ENCODE assay signal across 10 mouse cellular contexts in genomic region chr5:65284171-65284570, GRCm38 (mm10). TPM values are rescaled to one million over a fixed set of nuclear protein-coding genes. Genes with fewer than 3 reads are reported as not detected.
A peak's percentile ranks its signal among the peaks of the same experiment; 100 is the strongest.
DNase-seq lines count a peak whose midpoint lies in the region; ATAC-seq and TF ChIP-seq lines count a peak whose summit lies in the region.
"Had no signal": no experiment of that assay in that cellular context is flagged by ENCODE, and none has a peak within 500 bp of the region (broad histone marks: within the 10 kb centered on the region; RNA-seq: fewer than 3 reads in every experiment).

No protein-coding gene starts in this region.

- H3K36me3 ChIP-seq in hindbrain, postnatal 0 days (ENCODE audit: insufficient read depth, low read length): 0 out of 2 replicates have a peak, but pooled peaks cover 20% of the 10 kb centered on the region
- peaks cover 35% of the 10 kb centered on the region for H3K36me3 ChIP-seq in hindbrain, embryonic 13.5 days
- peaks cover 58 to 70% of the 10 kb centered on the region in 2 experiments for H3K36me3 ChIP-seq in CH12.LX (replicated peaks in 1 of 2; ENCODE audit: control insufficient read depth in 1 of 2, insufficient read depth in 1 of 2, low read length in 1 of 2)

- WGBS in hindbrain, postnatal 0 days: 93% methylated on average over 3 of the region's 3 CpGs
- WGBS in hindbrain, embryonic 13.5 days: 96% methylated on average over 3 of the region's 3 CpGs

- TF ChIP-seq POLR2A in CH12.LX (IDR thresholded peaks at IDR 0.05; ENCODE audit: low read depth, low read length): no peak

- TF ChIP-seq CTCF in hindbrain, postnatal 0 days (IDR thresholded peaks at IDR 0.05; ENCODE audit: low read depth): peak; percentile 36
- peak; percentile 32 to 50; a peak in 3 of 4 replicates for TF ChIP-seq CTCF in CH12.LX (conservative IDR thresholded peaks at IDR 0.05 in 1 of 2, IDR thresholded peaks at IDR 0.05 in 1 of 2; ENCODE audit: low read depth in 2 of 2, low read length in 2 of 2)

- H3K27ac ChIP-seq in hindbrain, postnatal 0 days: no peak overlapping the region
- no peak overlapping the region for H3K27ac ChIP-seq in hindbrain, embryonic 13.5 days
- H3K27ac ChIP-seq in CH12.LX (ENCODE audit: insufficient read depth, low read depth): no peak overlapping the region
- H3K27ac ChIP-seq: embryonic facial prominence, embryonic 13.5 days; limb, embryonic 15.5 days had no signal

- no peak for TF ChIP-seq EP300 in CH12.LX (IDR thresholded peaks at IDR 0.05; ENCODE audit: low read length)

- no peak overlapping the region for H3K9ac ChIP-seq in hindbrain, postnatal 0 days (replicated peaks; ENCODE audit: low read length)
- no peak overlapping the region for H3K9ac ChIP-seq in hindbrain, embryonic 13.5 days
- no peak overlapping the region for H3K9ac ChIP-seq in CH12.LX (ENCODE audit: insufficient read depth, low read depth)
- H3K9ac ChIP-seq: embryonic facial prominence, embryonic 13.5 days; limb, embryonic 15.5 days had no signal

- no peaks in the 10 kb centered on the region for H3K9me3 ChIP-seq in hindbrain, postnatal 0 days (ENCODE audit: low read length)
- no peaks in the 10 kb centered on the region for H3K9me3 ChIP-seq in hindbrain, embryonic 13.5 days
- H3K9me3 ChIP-seq in CH12.LX (replicated peaks; ENCODE audit: low read length): peaks cover 2% of the 10 kb centered on the region
- H3K9me3 ChIP-seq: embryonic facial prominence, embryonic 13.5 days; limb, embryonic 15.5 days had no signal

- no peak for TF ChIP-seq RAD21 in CH12.LX (IDR thresholded peaks at IDR 0.05; ENCODE audit: low read depth, low read length)

- DNase-seq in hindbrain, postnatal 0 days (ENCODE audit: low spot score): no peak
- peak; percentile 56 for DNase-seq in CH12.LX (ENCODE audit: extremely low read depth)
- peak; percentile 15 to 18 for DNase-seq in adrenal gland, postnatal 36 days
- peak; percentile 56 for DNase-seq in naive thymus-derived CD4-positive, alpha-beta T cell, adult 2 months (ENCODE audit: low read depth)
- DNase-seq in gastrocnemius, postnatal 10 days: no peak
- DNase-seq in heart, adult 9 months (ENCODE audit: low spot score in 2 of 2): no peak

- H3K27me3 ChIP-seq in hindbrain, postnatal 0 days (ENCODE audit: insufficient read depth, low read length): no peaks in the 10 kb centered on the region
- no peaks in the 10 kb centered on the region for H3K27me3 ChIP-seq in hindbrain, embryonic 13.5 days
- no peaks in the 10 kb centered on the region for H3K27me3 ChIP-seq in CH12.LX (replicated peaks)
- H3K27me3 ChIP-seq: embryonic facial prominence, embryonic 13.5 days; limb, embryonic 15.5 days had no signal

- ATAC-seq in hindbrain, postnatal 0 days: no peak
- no peak for ATAC-seq in hindbrain, embryonic 13.5 days (ENCODE audit: low FRiP score)
- ATAC-seq in cerebellum, adult (ENCODE audit: insufficient number of reproducible peaks, low FRiP score, low TSS enrichment): no peak

- no peak overlapping the region for H3K4me2 ChIP-seq in hindbrain, postnatal 0 days (ENCODE audit: low read depth, low read length)
- no peak overlapping the region for H3K4me2 ChIP-seq in hindbrain, embryonic 13.5 days
- no peak overlapping the region for H3K4me2 ChIP-seq in CH12.LX (ENCODE audit: insufficient read depth, low read depth, poor library complexity, severe bottlenecking)
- H3K4me2 ChIP-seq: embryonic facial prominence, embryonic 13.5 days; limb, embryonic 15.5 days had no signal

- no peaks in the 10 kb centered on the region for H3K4me1 ChIP-seq in hindbrain, postnatal 0 days (ENCODE audit: insufficient read depth, low read length)
- no peaks in the 10 kb centered on the region for H3K4me1 ChIP-seq in hindbrain, embryonic 13.5 days (replicated peaks)
- H3K4me1 ChIP-seq in CH12.LX (ENCODE audit: control insufficient read depth in 1 of 2, insufficient read depth in 2 of 2): no peaks in the 10 kb centered on the region
- H3K4me1 ChIP-seq: embryonic facial prominence, embryonic 13.5 days; limb, embryonic 15.5 days had no signal

- H3K79me2 ChIP-seq in CH12.LX (replicated peaks; ENCODE audit: control insufficient read depth, extremely low read depth, insufficient read depth, poor library complexity, severe bottlenecking): no peaks in the 10 kb centered on the region

- dilution Hi-C loops in CH12.LX (cut with MboI; ENCODE audit: extremely low pct_ligation_motif_present, extremely low pct_unique_long_range_greater_than_20kb, low sequenced_read_pairs): no loop called here

- in situ Hi-C loops in CH12.LX (cut with MboI; ENCODE audit: low pct_ligation_motif_present, low pct_unique_long_range_greater_than_20kb, low sequenced_read_pairs): no loop called here

- no peak overlapping the region for H3K4me3 ChIP-seq in hindbrain, postnatal 0 days (ENCODE audit: low read length)
- H3K4me3 ChIP-seq in hindbrain, embryonic 13.5 days: no peak overlapping the region
- H3K4me3 ChIP-seq in CH12.LX (replicated peaks in 1 of 3; ENCODE audit: low read depth in 2 of 3, low read length in 2 of 3, poor library complexity in 1 of 3): no peak overlapping the region
- H3K4me3 ChIP-seq: embryonic facial prominence, embryonic 13.5 days; limb, embryonic 15.5 days had no signal

TF ChIP-seq in CH12.LX, 34 proteins besides CTCF, POLR2A, EP300 and RAD21:
- no peak for TF ChIP-seq MAX (IDR thresholded peaks at IDR 0.05; ENCODE audit: low read length)
- TF ChIP-seq SMC3 (IDR thresholded peaks at IDR 0.05; ENCODE audit: low read depth, low read length): 0 out of 2 replicates have a peak, but pooled peaks have one; percentile 10

RNA-seq across cellular contexts. Expression of gene Rfc1, which starts 51.3 kb away (rescaled TPM):
- 18.6 and 26.0 TPM in 2 replicates for total RNA-seq in hindbrain, postnatal 0 days (2014; rRNA removed)
- 31.2 and 33.0 TPM in 2 replicates for polyA plus RNA-seq in hindbrain, postnatal 0 days (2015; fragmentation: Nextera tagmentation; extraction: Ambion mirVana)
- 39.2 and 40.6 TPM in 2 replicates for polyA plus RNA-seq in hindbrain, embryonic 13.5 days (2015; fragmentation: Nextera tagmentation; extraction: Ambion mirVana)
- total RNA-seq in CH12.LX (2012; rRNA removed): 75.5 and 83.1 TPM in 2 replicates
- total RNA-seq in CH12.LX (2014; rRNA removed): 62.4 and 64.9 TPM in 2 replicates
- polyA plus RNA-seq in CH12.LX (2012; ENCODE audit: insufficient read length, low read depth): 80.8 and 108 TPM in 2 replicates
- 10 to 100 TPM; 42.2 to 51.1 TPM for total RNA-seq in adrenal gland, postnatal 36 days (2021)
- total RNA-seq in gastrocnemius, postnatal 10 days (2021): 10 to 100 TPM; 21.5 to 26.1 TPM

Comparison
In these comparisons a context has a peak if more than half of its experiments do, and no peak if none do; other contexts are left out.
1. DNase-seq: peak in CH12.LX (single experiment), adrenal gland, postnatal 36 days (2 of 2) and naive thymus-derived CD4-positive, alpha-beta T cell, adult 2 months (single experiment); none in hindbrain, postnatal 0 days (single experiment), gastrocnemius, postnatal 10 days (single experiment) and heart, adult 9 months (0 of 2).